Mouse (Mus musculus): ENCODE measurements around the gene Fancd2. TPM values are rescaled to one million over a fixed set of nuclear protein-coding genes. Genes with fewer than 3 reads are reported as not detected.

The Fancd2 gene
- polyA plus RNA-seq, 1 experiment from 2014 or later: 17.0 TPM

DNA sequence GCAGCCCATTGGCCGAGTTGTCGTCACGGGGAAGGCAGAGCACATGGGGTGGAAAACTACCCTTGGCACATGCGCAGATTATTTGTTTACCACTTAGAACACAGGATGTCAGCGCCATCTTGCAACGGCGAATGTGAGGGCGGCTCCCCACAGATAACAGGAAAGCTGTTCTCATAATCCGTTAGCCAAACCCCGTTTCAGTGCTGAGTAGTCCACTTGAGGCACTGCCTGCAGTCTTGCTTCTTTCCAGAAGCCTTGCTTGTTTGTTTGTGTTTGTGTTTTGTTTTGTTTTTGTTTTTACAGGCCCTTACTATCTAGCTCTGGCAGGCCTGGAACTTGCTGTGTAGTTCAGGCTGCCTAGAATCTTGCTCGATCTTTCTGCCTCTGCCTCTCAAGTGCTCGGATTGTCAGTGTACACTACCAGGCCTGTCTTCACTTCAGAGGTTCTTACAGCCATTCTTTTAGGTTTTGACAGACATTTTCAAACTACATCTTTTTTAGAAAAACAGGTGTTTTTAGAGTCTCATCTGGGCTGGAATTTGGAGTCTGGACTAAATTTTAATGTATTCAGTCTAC is 12.5 kb downstream of the Fancd2 start:
- ATAC-seq (ENCODE audit: insufficient number of reproducible peaks, low FRiP score, low TSS enrichment, low read depth): no peak
- Histone ChIP-seq H3K27ac (replicated peaks; ENCODE audit: low read depth, low read length) (no peak overlapping the region), H3K4me2 (ENCODE audit: low read depth, severe bottlenecking) (no peak overlapping the region), H3K36me3 (ENCODE audit: control insufficient read depth, insufficient read depth, low read length) (no peaks in the 10 kb centered on the region; the same call in 1 of the 2 replicates), H3K9me3 (ENCODE audit: control insufficient read depth, low read length) (no peaks in the 10 kb centered on the region), H3K4me3 (ENCODE audit: low read depth, low read length) (no peak overlapping the region), H3K27me3 (ENCODE audit: control insufficient read depth, insufficient read depth, low read length) (no peaks in the 10 kb centered on the region), H3K9ac (ENCODE audit: low read length) (no peak overlapping the region), H3K4me1 (ENCODE audit: control insufficient read depth, insufficient read depth, low read length) (no peaks in the 10 kb centered on the region)
- no peak for DNase-seq (ENCODE audit: low spot score)
- 93% methylated on average over 8 of the region's 12 CpGs for WGBS

DNA sequence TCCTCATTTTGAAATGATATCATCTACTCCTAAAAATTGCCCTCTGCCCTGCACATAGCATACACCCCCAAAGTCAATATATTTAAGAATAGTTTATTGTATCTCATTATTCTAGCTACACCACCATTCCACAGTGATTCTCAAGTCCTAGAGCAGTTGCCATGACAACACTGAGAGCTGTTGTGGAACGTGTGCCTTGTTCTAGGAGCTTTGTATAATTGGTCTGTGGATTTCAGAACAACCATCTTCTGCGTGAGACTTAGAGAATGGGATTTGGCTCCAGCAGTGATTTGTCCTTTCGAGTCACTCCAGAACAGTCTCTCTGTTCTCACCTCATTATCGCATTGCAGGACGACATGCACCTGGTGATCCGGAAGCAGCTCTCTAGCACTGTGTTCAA is 28.3 kb downstream of the Fancd2 start:
- Histone ChIP-seq H3K4me3 (ENCODE audit: low read depth, low read length) (no peak overlapping the region), H3K27me3 (ENCODE audit: control insufficient read depth, insufficient read depth, low read length) (no peaks in the 10 kb centered on the region), H3K36me3 (ENCODE audit: control insufficient read depth, insufficient read depth, low read length) (peaks cover under 1% of the 10 kb centered on the region; the same call in 1 of the 2 replicates), H3K27ac (replicated peaks; ENCODE audit: low read depth, low read length) (no peak overlapping the region), H3K4me2 (ENCODE audit: low read depth, severe bottlenecking) (no peak overlapping the region), H3K4me1 (ENCODE audit: control insufficient read depth, insufficient read depth, low read length) (no peaks in the 10 kb centered on the region), H3K9ac (ENCODE audit: low read length) (no peak overlapping the region), H3K9me3 (ENCODE audit: control insufficient read depth, low read length) (no peaks in the 10 kb centered on the region)
- DNase-seq (ENCODE audit: low spot score): no peak
- no peak for ATAC-seq (ENCODE audit: insufficient number of reproducible peaks, low FRiP score, low TSS enrichment, low read depth)
- WGBS: 88% methylated on average over 6 of the region's 6 CpGs

DNA sequence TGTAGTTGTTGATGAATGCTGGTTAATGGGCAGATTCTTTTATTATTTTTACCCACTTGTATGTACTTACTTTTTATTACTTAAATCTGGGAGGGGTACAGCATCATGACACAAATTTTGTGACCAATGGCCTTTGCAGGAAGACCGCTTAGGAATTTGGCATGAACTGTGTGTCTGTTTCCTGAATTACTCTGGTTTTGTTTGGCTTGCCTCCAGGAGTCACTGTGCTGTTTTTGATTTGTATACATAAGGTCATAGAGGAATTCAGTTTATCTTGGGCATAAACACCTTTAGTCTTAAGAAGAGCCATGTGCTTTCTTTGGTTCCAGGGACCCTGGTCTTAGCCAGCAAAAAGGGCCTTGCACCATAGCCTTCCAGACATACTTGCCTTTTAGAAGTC is 33.1 kb downstream of the Fancd2 start:
- Histone ChIP-seq H3K27me3 (ENCODE audit: control insufficient read depth, insufficient read depth, low read length) (no peaks in the 10 kb centered on the region), H3K4me2 (ENCODE audit: low read depth, severe bottlenecking) (no peak overlapping the region), H3K27ac (replicated peaks; ENCODE audit: low read depth, low read length) (no peak overlapping the region), H3K9ac (ENCODE audit: low read length) (no peak overlapping the region), H3K36me3 (ENCODE audit: control insufficient read depth, insufficient read depth, low read length) (peaks cover 2% of the 10 kb centered on the region; the same call in 1 of the 2 replicates), H3K4me1 (ENCODE audit: control insufficient read depth, insufficient read depth, low read length) (no peaks in the 10 kb centered on the region), H3K9me3 (ENCODE audit: control insufficient read depth, low read length) (no peaks in the 10 kb centered on the region), H3K4me3 (ENCODE audit: low read depth, low read length) (no peak overlapping the region)
- WGBS: 86% methylated on average over 1 of the region's 1 CpGs
- DNase-seq (ENCODE audit: low spot score) (no peak), ATAC-seq (ENCODE audit: insufficient number of reproducible peaks, low FRiP score, low TSS enrichment, low read depth) (no peak)

DNA sequence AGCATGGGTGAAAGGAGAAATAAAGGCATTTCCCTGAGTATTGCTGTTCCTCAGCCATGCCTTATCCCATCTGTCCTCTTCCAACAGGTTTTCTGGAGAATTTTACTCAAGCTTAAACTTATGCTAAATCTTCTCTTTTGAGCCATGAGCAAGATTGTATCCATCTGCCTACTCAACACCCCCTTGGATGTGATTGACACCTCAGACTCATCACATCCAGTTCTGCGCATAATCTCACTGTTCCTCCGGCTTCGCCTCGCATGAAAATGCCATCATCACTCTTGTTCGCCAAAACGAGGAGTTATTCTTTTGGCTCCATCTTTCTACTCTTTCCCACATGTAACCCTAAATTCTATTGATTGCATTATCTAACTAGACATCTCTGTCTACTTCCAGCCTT is 44.6 kb downstream of the Fancd2 start:
- Histone ChIP-seq H3K4me2 (ENCODE audit: low read depth, severe bottlenecking) (no peak overlapping the region), H3K27me3 (ENCODE audit: control insufficient read depth, insufficient read depth, low read length) (no peaks in the 10 kb centered on the region), H3K9ac (ENCODE audit: low read length) (no peak overlapping the region), H3K27ac (replicated peaks; ENCODE audit: low read depth, low read length) (no peak overlapping the region), H3K9me3 (ENCODE audit: control insufficient read depth, low read length) (no peaks in the 10 kb centered on the region), H3K36me3 (ENCODE audit: control insufficient read depth, insufficient read depth, low read length) (peaks cover 7% of the 10 kb centered on the region), H3K4me3 (ENCODE audit: low read depth, low read length) (no peak overlapping the region), H3K4me1 (ENCODE audit: control insufficient read depth, insufficient read depth, low read length) (no peaks in the 10 kb centered on the region)
- no peak for DNase-seq (ENCODE audit: low spot score)
- ATAC-seq (ENCODE audit: insufficient number of reproducible peaks, low FRiP score, low TSS enrichment, low read depth): no peak
- 97% methylated on average over 6 of the region's 6 CpGs for WGBS

DNA sequence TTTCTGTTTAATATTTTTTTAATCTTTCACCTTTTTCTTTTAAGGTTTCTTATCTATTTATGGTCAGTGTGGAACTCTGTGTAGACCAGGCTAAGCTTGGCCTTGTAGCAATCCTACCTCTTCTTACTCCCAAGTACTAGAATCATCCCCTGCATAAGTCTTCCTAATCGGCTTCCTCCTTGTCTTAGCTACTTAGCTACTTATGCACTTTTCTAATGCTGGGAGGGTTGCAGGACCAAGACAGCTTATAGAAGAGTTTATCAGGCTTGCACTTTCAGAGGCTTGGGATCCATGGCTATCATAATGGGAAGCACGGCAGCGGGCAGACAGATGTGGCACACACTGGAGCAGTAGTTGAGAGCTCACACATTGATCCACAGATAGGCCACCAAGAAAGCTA is 47.8 kb downstream of the Fancd2 start:
- no peaks in the 10 kb centered on the region for H3K9me3 ChIP-seq (ENCODE audit: control insufficient read depth, low read length)
- no peak for DNase-seq (ENCODE audit: low spot score)
- no peak overlapping the region for H3K9ac ChIP-seq (ENCODE audit: low read length)
- H3K27me3 ChIP-seq (ENCODE audit: control insufficient read depth, insufficient read depth, low read length): no peaks in the 10 kb centered on the region
- no peak overlapping the region for H3K4me2 ChIP-seq (ENCODE audit: low read depth, severe bottlenecking)
- H3K36me3 ChIP-seq (ENCODE audit: control insufficient read depth, insufficient read depth, low read length): peaks cover 7% of the 10 kb centered on the region
- H3K4me1 ChIP-seq (ENCODE audit: control insufficient read depth, insufficient read depth, low read length): no peaks in the 10 kb centered on the region
- no peak overlapping the region for H3K27ac ChIP-seq (replicated peaks; ENCODE audit: low read depth, low read length)
- WGBS: 95% methylated on average over 3 of the region's 3 CpGs
- H3K4me3 ChIP-seq (ENCODE audit: low read depth, low read length): no peak overlapping the region
- ATAC-seq (ENCODE audit: insufficient number of reproducible peaks, low FRiP score, low TSS enrichment, low read depth): no peak

DNA sequence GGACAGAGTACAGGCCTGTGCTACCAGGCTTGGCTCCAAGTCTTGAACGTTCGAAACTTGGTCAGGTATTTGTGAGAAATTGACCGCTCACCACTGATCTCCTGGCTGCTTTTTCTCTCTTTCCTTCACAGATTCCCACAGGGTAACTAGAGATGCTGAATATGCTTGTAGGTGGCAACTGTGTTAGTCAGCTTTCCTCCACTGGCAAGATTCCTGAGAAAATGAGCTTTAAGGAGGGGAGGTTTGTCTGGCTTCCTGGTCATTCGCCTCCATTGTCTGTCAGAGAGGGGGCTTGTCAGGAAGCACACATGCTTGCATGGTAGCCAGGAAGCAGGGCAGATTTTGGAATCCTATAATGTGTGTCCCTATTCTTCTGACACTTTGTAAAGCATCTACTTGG is 51.5 kb downstream of the Fancd2 start:
- Histone ChIP-seq H3K27me3 (ENCODE audit: control insufficient read depth, insufficient read depth, low read length) (no peaks in the 10 kb centered on the region), H3K36me3 (ENCODE audit: control insufficient read depth, insufficient read depth, low read length) (no peaks in the 10 kb centered on the region; the same call in 1 of the 2 replicates), H3K27ac (replicated peaks; ENCODE audit: low read depth, low read length) (no peak overlapping the region), H3K4me2 (ENCODE audit: low read depth, severe bottlenecking) (no peak overlapping the region), H3K4me3 (ENCODE audit: low read depth, low read length) (no peak overlapping the region), H3K9ac (ENCODE audit: low read length) (no peak overlapping the region), H3K4me1 (ENCODE audit: control insufficient read depth, insufficient read depth, low read length) (no peaks in the 10 kb centered on the region), H3K9me3 (ENCODE audit: control insufficient read depth, low read length) (no peaks in the 10 kb centered on the region)
- DNase-seq (ENCODE audit: low spot score): no peak
- no peak for ATAC-seq (ENCODE audit: insufficient number of reproducible peaks, low FRiP score, low TSS enrichment, low read depth)
- 94% methylated on average over 4 of the region's 4 CpGs for WGBS

DNA sequence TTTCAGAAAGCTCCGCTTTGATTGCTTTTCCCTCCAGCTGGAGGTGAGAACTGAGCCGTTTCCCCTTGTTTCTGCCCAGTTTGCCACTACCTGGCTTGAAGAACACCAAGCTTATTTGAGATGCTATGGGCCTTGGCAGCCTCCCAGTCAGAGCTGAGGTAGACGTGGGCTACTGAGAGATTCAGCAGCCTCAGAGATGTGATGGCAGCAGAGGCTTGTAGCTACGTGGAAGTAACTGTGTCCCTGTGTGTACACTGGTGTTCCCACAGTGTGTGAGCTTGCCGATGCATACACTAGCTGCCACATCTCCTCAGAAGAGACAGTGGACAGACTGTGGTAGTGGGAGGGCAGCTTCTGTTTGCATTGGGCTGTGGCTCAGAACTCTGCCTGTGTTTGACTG is 53.6 kb downstream of the Fancd2 start:
- Histone ChIP-seq H3K4me1 (ENCODE audit: control insufficient read depth, insufficient read depth, low read length) (no peaks in the 10 kb centered on the region), H3K9me3 (ENCODE audit: control insufficient read depth, low read length) (no peaks in the 10 kb centered on the region), H3K4me3 (ENCODE audit: low read depth, low read length) (no peak overlapping the region), H3K4me2 (ENCODE audit: low read depth, severe bottlenecking) (no peak overlapping the region), H3K36me3 (ENCODE audit: control insufficient read depth, insufficient read depth, low read length) (no peaks in the 10 kb centered on the region; the same call in 1 of the 2 replicates), H3K9ac (ENCODE audit: low read length) (no peak overlapping the region), H3K27me3 (ENCODE audit: control insufficient read depth, insufficient read depth, low read length) (no peaks in the 10 kb centered on the region), H3K27ac (replicated peaks; ENCODE audit: low read depth, low read length) (no peak overlapping the region)
- DNase-seq (ENCODE audit: low spot score) (no peak), ATAC-seq (ENCODE audit: insufficient number of reproducible peaks, low FRiP score, low TSS enrichment, low read depth) (no peak)
- 94% methylated on average over 5 of the region's 5 CpGs for WGBS

DNA sequence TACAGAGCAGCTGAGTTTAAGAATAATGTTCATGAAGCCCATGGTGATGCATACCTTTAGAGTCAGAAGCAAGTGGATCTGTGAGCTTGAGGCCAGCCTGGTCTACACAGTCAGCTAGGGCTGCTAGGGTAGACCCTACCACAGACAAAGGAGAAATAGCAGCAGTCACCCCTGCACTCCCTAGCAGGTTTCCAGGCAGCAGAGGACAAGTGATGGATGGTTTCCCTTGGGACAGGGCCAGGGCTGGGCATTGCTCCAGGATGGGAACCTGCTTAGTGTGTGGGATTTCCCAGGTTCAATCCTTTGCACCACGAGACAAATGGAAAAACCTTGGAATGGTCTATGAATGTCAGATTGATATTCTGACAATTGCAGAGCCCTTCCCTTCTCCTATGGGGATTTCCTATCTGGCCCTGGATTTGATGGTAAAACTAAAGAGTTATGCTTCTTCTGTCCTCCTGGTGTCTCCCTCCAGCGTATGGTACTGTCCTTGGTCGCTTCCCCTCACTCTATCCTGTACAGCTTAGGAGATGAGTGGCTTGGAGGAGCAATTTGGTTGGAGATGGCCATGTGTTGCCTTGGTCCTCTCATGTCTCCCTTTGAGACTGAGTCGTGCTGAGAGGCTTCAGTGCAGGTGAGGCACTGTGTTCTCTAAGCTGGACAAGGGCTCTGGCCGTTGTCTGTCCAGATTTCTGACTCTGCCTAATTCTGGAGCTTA is 55.1 kb downstream of the Fancd2 start:
- ATAC-seq (ENCODE audit: insufficient number of reproducible peaks, low FRiP score, low TSS enrichment, low read depth) (no peak), DNase-seq (ENCODE audit: low spot score) (no peak)
- Histone ChIP-seq H3K27me3 (ENCODE audit: control insufficient read depth, insufficient read depth, low read length) (no peaks in the 10 kb centered on the region), H3K27ac (replicated peaks; ENCODE audit: low read depth, low read length) (no peak overlapping the region), H3K4me3 (ENCODE audit: low read depth, low read length) (no peak overlapping the region), H3K36me3 (ENCODE audit: control insufficient read depth, insufficient read depth, low read length) (no peaks in the 10 kb centered on the region; the same call in 1 of the 2 replicates), H3K9ac (ENCODE audit: low read length) (no peak overlapping the region), H3K4me1 (ENCODE audit: control insufficient read depth, insufficient read depth, low read length) (no peaks in the 10 kb centered on the region), H3K4me2 (ENCODE audit: low read depth, severe bottlenecking) (no peak overlapping the region), H3K9me3 (ENCODE audit: control insufficient read depth, low read length) (no peaks in the 10 kb centered on the region)
- 87% methylated on average over 5 of the region's 5 CpGs for WGBS
